Mouse (Mus musculus) megakaryocyte-erythroid progenitor cell, adult 5-6 weeks (primary cell): ENCODE results near the gene Tom1. TPM values are rescaled to one million over a fixed set of nuclear protein-coding genes. Genes with fewer than 3 reads are reported as not detected.
A peak's percentile ranks its signal among the peaks of the same experiment; 100 is the strongest.

Experiments
- ATAC-seq: replicated peaks from 2 replicates; pipeline ENCODE4 v1.8.0; 2016; ENCODE audit warnings: mild to moderate bottlenecking, inconsistent platforms; ENCODE audit not compliant: severe bottlenecking, poor library complexity, low FRiP score, low TSS enrichment
- total RNA-seq, 2 experiments: library from RNA; stranded (forward) in 1 of 2; stranded (reverse) in 1 of 2; fragments of 200-1000, 215-1000 nt in 1 of 2; fragments of >200 nt in 1 of 2; fragmentation: Nextera tagmentation in 1 of 2; gene quantifications; 2 replicates each; pipeline ENCODE4 v1.2.3; 2014 to 2017

Gene Tom1
- 14.1 and 22.2 TPM in 2 replicates for total RNA-seq (2014; fragmentation: Nextera tagmentation)
- total RNA-seq (2017) = 8.5 and 17.3 TPM in 2 replicates

DNA sequence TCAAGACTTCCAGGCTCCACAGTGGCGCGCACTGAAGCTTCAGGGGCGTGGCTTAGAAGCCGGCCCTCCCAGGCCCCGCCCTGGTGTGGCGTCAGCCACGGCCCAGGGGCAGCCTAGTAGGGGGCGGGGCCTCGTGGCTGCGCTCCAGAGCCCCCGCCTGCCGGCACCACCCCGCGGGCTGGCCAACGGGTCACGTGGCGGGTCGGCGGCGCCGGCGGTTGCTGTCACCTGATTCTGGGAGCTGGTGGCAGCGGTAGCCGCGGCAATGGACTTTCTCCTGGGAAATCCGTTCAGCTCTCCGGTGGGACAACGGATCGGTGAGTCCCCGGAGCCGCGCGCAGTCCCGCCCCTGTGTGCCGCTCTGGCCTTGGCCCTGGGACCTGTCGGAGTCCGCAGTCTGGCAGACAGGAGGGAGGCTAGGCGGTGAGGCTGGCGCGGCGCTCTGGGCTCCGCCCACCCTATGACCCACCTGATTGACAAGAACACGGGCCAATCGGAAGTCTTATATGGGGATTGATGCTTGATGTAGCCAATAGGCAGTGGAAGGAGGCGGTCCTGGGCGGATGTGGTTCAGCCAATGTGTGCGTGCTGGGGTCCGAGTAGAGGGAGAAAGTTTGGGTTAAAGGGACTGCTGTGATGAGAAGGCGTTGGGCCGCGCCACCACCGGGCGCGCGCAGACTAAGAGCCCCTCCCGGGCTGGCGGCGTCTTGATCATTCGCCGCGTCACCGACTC, at the start of gene Tom1:
Gene Tom1 (plus strand): TSS at position 195 of the 733 bp plus-strand sequence.
- ATAC-seq = peak; percentile 95

DNA sequence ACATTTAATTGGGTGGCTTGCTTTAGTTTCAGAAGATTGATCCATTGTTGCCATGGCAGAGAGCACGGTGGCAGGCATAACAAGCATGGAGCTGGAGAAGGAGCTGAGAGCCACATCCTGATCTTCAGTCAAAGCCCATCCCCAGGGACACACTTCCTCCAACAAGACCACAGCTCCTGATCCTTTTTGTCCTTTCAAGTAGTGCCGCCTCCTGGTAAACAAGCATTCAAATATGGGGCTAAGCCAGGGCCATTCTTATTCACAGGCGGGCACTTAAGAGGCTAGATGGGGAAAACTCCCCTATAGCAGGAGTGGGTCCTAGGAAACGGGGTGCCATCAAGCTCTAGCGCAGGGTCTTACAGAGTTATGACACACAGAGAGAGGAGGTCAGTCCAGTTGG, 46.1 kb upstream of the Tom1 start:
- no peak for ATAC-seq

DNA sequence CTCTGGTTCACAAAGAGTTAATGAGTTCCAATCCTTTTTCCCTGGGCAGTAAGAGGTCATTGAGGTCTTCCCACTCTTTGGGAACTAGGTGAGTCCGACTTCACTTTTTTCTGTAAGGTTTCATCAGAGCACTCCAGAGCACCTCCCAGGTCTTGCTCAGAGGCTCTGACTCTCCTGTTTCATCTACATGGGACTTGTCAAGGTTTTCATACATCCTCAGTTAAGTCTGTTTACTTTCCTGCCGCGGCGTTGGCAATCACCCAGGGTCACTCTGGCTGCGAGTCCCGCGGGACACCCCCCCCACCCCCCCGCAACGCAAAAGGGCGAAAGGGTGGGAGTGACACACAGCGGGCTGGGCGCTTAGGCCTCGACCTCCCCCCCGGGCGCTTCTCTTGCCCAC, 43.5 kb upstream of the Tom1 start:
- ATAC-seq = no peak

DNA sequence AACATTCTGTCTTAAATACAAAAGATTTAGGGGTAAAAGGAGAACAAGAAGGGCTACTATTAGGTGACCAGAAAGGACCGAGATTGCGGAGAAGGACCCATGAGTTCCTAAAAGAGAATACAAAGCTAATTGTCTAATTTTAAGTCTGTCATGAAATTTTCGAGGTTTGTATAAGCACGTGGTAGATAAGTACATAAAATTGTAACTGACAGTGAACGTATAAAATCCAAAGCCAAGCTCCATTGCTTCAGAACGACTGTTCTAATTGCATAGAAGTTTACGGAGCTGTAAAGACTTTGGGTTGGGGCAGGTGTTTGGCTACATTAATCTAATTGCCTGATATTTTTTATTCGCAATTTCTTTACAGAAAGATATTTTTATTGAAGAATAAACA, 40.4 kb upstream of the Tom1 start, which contains the start of gene Hmgxb4:
Gene Hmgxb4 (plus strand): TSS at position 276 of the 394 bp plus-strand sequence.
- 0 out of 2 replicates have a peak, but pooled peaks have one; percentile 16 for ATAC-seq

DNA sequence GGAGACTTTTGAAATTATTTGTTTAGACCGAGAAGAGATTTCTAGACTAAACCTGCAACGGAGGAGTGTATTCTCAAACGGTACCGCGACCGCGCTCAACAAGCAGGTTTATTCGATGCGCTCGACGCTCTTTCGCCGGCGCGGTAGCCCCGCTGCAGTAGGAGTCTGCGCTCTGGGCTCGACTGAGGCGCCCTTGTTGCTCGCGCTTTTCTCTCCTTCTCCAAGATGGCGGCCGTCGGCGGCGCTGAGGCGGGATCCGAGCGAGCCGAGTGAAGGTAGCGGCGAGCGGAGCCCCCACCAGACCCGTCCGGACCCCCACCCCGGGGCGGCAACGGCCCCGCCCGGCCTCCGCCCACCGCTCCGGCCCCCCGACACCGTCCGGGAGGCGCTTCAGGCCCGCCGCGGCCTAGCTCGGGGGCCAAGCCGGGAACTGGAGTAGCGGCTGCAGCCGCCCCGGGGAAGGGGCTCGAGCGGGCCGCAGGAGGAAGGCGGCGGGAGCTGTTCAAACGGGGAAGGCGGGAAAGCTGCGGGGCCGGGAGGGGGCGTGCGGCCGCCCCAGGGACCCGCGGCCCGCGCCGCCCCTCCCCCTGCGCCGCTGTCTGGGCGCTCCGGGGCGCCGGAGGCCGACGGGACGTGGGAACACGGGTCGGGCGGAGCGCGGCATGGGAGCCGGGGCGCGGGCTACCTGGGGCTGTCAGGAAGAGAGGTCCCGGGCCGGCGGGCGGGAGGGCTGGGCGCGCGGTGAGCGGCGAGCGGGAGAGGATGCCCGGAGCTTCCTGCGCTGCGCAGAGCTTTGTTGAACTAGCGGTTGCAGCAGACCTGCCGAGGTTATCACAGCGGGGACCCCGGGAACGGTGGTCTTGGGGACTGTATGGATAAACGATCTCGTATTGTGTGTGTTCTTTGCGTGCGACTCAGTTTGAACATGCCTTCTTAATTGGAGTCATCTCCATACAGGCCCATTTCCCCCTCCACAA, 39.7 kb upstream of the Tom1 start:
- ATAC-seq = peak; percentile 96

DNA sequence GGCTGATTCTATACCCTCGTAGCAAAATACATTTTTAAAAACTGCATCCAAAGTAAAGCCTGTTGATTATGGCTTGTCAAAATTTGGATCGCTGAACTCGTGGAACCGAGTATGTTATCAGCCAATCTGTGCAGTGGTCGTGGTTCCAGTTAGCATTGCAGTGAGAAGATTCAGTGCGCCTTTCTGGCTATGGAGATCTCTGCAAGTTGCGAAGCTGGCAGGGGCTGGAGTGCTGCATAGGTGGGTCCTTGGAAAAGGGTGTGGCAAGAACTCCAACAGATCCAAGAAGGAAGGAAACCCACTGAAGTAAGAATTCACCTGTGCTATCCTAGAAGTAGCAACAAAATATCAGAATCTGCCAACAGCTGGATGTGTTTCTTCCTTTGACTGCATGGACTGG, 39.0 kb upstream of the Tom1 start:
- ATAC-seq = 0 out of 2 replicates have a peak, but pooled peaks have one; percentile 51

DNA sequence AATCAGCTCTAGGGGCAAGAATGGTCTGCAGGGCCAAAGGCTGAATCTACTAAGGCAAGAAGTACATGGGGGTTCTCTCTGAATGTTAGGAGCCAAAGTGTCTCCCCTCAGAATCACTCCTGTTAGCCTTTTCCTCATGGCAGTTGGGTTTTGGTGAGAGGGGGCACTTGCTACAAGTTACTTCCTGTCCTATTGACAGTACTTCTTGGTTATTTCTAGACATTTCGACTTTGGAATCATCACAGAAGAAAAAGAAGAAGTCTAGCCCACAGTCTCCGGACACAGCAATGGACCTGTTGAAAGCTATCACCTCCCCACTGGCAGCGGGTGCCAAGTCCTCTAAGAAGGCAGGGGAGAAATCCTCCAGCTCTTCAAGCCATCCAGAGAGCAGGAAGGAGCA, 33.1 kb upstream of the Tom1 start:
- no peak for ATAC-seq

DNA sequence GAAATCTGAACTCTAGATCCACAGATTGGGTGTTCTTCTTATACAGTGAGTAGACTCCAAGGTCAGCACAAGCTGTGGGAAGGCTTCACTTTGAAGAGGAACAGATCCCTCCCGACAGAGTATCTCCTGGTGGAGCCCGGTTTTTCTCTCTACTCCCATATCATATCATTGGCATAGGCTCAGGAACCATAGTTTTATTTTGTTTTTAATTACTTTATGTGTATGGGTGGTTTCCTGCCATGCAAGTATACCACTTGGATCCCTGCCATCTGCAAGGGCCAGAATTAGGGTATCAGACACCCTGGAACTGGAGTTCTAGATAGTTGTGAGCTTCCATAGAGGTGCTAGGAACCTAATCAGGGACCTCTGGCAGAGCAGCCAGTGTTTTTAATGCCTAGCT, 24.7 kb upstream of the Tom1 start:
- no peak for ATAC-seq

DNA sequence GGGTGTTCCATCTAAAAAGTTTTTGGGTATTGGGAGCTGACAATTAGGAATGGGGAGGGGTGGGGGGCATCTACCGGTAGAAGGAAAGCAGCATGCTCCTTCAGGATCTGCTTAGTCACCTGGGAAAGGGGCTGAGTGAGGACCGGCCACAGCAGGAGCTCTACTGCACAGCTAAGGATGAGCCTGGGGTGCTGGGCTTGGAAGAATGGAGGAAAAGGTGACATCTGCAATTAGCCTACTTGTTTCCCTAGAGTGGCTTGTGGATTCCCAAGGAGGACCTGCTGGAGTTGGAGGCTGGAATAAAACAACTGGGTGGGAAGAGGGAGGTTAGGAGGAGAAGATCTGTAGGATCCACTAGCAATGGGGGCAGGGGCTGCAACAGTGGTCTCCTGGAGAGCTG, 19.9 kb upstream of the Tom1 start:
- ATAC-seq = no peak

DNA sequence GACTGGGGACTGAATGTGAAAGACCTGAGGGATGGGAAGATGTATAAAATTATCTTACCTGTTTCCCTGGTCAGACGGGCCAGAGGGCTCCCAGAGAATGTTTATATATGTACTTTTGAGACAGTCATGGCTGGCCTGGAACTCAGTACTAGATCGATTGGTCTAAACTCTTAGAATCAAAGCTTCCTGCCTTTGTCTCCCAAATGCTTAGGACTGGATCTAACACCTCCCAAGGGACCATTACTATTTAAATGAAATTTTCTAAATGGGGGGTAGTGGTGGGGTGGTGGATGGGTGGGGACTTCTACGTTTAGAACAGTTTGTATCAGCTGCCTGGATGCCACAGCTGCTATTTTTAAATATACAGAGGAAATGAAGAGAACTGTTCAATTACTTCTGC, 19.5 kb upstream of the Tom1 start:
- ATAC-seq = no peak

DNA sequence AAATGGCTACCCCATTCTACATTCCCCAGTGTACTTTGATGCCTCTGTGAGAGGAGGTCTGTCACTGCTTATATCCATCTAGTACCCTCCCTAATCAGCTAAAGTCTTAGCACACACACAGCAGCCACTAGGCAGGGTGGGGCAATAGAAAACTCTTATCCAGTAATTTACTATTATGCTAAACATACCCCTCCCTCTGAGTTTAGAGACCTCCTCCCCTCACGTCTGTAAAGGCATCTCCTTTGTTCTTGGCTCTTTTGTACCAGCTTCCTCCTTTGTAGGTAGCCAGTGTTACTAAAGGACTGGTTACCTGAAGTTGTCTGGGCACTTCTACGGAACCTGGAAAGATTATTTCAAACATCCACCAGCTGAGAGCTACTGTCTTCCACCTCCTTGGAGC, 17.5 kb upstream of the Tom1 start:
- ATAC-seq = peak; percentile 97

DNA sequence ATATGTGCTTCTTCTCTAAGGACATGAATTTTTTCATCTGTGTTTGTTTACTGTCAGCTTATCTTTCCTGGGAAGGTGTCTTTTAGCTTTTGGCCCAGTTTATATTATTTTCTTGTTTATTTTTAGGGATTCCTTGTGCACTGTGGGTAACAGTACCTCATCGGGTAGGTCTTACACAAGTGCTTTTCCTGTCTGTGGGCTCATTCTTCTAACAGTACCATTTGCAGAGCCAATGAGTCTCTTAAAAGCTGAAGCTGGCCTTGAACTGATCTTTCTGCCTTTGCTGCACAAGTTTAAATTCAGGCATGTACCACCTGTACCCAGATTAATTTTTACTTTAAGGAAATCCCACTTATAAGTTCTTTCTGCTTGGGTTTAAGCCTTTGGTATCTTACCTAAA, 17.1 kb upstream of the Tom1 start:
- no peak for ATAC-seq

DNA sequence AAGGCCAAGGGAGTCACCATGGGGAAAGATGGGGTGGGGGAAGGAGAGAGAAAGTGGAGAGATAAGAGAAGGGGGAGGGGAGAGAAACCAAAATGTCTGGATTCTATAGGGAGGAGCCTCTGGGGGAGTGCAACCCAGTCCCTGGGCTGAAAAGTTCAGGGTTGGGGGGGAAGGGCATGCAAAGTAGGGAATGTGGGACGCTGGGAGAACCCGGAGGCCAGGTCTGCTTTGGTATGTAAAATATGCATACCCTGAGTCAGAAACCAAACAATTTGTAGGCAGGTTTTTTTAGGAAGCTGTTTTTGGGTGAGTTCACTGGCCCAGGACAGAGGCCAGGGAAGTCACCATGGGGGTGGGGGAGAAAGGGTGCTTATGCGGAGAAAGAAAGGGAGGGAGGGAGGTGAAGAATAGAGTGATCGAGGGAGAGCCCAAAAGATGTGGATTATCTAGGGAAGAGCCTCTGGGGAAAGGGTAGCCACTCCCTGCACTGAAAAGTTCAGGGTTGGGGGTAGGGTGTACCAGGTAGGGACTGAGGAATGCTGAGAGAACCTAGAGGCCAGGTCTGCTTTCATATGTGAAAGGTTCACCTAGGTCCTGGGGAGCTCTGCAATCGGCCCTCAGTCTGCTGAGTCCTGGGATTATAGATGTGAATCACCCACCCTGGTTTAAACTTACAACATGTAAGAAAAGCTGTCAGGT, 15.1 kb upstream of the Tom1 start:
- ATAC-seq = no peak

DNA sequence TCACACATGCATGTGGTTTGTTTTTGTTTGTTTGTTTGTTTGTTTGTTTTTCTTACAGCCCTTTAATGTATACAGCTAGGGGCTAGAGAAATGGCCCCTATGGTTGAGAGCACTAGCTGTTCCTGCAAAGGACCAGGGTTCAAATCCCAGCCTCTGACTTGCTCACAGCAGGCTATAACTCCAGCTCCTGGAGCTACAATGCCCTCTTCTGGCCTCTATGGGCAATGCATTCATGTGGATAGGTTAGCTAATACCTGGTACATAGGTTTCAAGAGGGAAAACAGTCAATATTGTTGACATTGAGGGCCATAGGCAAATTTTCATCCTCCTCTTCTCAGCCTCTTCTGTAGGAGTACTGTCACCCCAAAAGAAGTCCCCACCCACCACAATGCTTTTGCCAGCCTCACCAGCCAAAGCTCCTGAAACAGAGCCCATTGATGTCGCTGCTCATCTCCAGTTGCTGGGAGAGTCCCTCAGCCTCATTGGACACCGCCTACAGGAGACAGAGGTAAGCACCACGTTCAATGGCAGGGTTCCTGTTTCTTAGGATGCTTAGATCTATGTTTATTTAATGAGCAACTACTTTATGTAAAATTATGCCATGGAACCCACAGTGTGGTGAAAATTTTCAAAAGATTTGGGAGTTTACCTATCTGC, 9.7 kb upstream of the Tom1 start:
- 0 out of 2 replicates have a peak, but pooled peaks have one; percentile 37 for ATAC-seq

DNA sequence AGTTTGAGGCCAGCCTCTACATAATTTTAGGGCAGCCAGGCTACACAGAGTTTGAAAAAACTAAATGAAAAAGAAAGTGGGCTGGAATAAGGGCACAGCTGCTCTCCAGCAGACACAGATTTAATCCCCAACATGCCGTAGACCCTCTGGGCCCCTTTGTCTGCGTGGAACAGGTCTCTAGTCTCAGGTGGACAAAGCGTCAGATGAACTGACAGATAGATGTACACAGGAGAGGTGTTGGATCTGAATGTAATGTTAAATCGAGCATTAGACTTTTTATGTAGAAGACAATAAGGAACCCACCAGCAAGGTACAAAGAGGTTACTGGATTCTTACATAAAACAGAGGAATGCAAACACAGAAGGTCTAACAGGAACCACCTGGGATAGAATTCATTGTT, 7.7 kb upstream of the Tom1 start:
- ATAC-seq = no peak

DNA sequence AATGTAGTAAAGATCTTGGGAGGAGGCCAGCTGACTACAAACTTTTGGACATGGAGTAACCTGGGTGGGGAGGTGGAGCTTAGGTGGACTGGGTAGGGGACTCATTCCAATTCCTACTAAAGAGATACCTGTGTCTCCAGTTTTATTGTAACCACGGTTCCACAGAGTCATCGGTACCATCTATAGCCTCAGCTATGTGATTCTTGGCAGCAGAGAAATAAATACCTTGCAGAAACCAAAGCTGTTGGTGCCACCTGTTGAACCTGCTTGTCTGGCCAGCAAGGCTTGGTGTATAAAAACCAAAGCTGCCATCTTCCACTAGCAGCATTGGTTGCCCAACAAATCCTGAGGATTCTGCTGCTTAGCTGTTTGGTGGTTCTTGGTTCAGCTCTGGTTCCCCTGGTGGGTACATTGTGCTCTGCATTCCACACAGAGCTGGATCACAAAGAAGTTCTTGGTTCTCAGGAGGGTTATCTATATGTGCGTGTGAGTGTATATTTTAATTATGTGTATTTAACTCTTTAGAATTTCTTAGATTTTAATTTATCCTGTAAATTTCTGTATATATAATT, 3.0 kb upstream of the Tom1 start:
- no peak for ATAC-seq

DNA sequence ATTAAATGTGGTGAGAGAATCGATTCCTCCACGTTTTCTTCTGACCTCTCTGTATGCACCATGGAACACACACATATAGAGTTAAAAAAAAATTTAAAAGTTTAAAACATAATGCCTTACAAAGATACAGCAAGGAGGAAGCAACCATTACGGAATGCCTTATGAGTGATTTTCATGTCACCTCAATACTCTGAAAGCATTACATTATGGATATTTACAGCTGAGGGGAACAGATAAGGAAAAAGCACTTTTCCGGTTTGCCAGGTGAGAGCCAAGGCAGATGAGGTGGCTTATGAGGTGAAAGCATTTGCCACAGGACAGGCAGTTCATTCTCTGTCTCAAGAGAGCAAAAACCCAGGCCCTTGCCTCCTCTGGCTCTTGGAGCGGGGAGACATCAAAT, 544 bp upstream of the Tom1 start:
- peak; percentile 5; the same call in 1 of the 2 replicates for ATAC-seq

DNA sequence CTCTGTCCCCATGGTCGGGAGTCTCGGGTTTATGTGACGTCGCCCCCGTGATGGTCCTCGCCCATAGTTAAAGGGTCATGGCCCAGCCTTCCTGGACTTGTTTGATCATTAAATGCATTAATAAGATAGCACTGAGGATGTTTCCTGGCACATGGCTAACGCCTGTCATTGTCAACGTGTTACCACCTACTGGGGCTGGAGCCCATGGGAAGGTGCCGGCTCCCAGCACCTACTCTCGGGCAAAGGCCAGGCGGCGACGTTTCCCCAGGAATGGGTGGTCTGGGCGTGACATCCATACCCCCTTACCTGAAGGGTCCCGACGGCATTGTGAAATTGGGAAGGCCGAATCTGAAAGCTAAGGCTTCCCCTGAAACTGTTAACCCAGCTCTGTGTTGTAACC, 780 bp downstream of the Tom1 start:
- no peak for ATAC-seq

DNA sequence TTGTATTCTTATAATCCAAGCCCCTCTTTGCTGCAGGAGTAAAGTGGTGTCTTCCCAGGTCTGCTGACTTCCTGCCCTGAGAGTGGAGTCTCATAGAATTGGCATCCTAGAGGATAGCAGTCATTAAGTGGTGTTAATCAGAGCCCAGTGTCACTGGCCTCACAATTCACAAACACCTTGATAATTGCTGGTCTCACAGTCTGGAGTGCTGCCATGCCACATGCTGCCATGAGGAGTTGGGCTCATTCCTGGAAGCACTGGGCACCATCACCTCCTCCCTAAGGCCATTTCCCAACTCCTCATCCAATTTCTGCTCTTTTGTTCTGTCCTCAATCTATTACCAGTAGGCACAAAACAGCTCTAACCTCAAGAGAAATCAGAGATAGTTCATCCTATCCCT, 2.1 kb downstream of the Tom1 start:
- ATAC-seq = no peak
